Mouse (Mus musculus) midbrain, embryonic 12.5 days (tissue): ENCODE measurements around the gene Zc3h6. TPM values are rescaled to one million over a fixed set of nuclear protein-coding genes. Genes with fewer than 3 reads are reported as not detected.

Source experiments
- ATAC-seq: fragments of 200-750 bp; cut with Nextera tagmentation; 2 replicates; pipeline ENCODE4 v1.8.0; 2017; ENCODE audit warnings: low read depth, moderate TSS enrichment, moderate library complexity; ENCODE audit not compliant: low FRiP score
- H3K27ac ChIP-seq: fragments of 300-500 bp; sonication (generic); replicated peaks from 2 replicates; pipeline ENCODE4 v1.5.1; 2016; ENCODE audit warnings: mild to moderate bottlenecking
- H3K27me3 ChIP-seq: fragments of 300-500 bp; sonication (generic); 2 replicates; pipeline ENCODE4 v1.6.1; 2016; ENCODE audit warnings: mild to moderate bottlenecking
- H3K36me3 ChIP-seq: fragments of 300-500 bp; sonication (generic); 2 replicates; pipeline ENCODE4 v1.6.1; 2016
- H3K4me1 ChIP-seq: fragments of 300-500 bp; sonication (generic); 2 replicates; pipeline ENCODE4 v1.6.1; 2016
- H3K4me2 ChIP-seq: fragments of 300-500 bp; sonication (generic); replicated peaks from 2 replicates; pipeline ENCODE4 v1.6.1; 2016; ENCODE audit warnings: mild to moderate bottlenecking, moderate library complexity
- H3K4me3 ChIP-seq: fragments of 300-500 bp; sonication (generic); 2 replicates; pipeline ENCODE4 v1.5.1; 2016; ENCODE audit warnings: mild to moderate bottlenecking
- H3K9ac ChIP-seq: fragments of 300-500 bp; sonication (generic); replicated peaks from 2 replicates; pipeline ENCODE4 v1.6.1; 2016; ENCODE audit warnings: mild to moderate bottlenecking, moderate library complexity
- H3K9me3 ChIP-seq: fragments of 300-500 bp; sonication (generic); 2 replicates; pipeline ENCODE4 v1.6.1; 2016; ENCODE audit warnings: mild to moderate bottlenecking
- WGBS: fragments of 180-500 bp; shearing (Covaris S2); methylation state at CpG from one replicate; pipeline ENCODE4 v1.1.7; 2016; 5-methylcytosine and 5-hydroxymethylcytosine counted together
- polyA plus RNA-seq: library from polyadenylated mRNA; unstranded; fragments of >200 nt; fragmentation: Nextera tagmentation; extraction: Ambion mirVana; gene quantifications from 2 replicates; pipeline ENCODE4 v1.2.1, GENCODE M21; 2016

Gene Zc3h6
- polyA plus RNA-seq, 1 experiment from 2014 or later = 4.3 TPM

GRCm38 (mm10) chr2:129038937-129039631 is 71.9 kb downstream of the Zc3h6 start:
- WGBS = 2% methylated on average over 62 of the region's 62 CpGs
- H3K27me3 ChIP-seq = peaks cover 52% of the 10 kb centered on the region
- H3K4me2 ChIP-seq = peak overlapping the region; percentile 88
- H3K9me3 ChIP-seq = no peaks in the 10 kb centered on the region
- peak overlapping the region; percentile 46 for H3K4me3 ChIP-seq
- no peaks in the 10 kb centered on the region for H3K36me3 ChIP-seq
- H3K27ac ChIP-seq = peak overlapping the region; percentile 20; the same call in 1 of the 2 replicates
- ATAC-seq = peak; percentile 66
- peaks cover 11% of the 10 kb centered on the region for H3K4me1 ChIP-seq
- H3K9ac ChIP-seq = peak overlapping the region; percentile 60

- H3K27ac ChIP-seq = no peak overlapping the region
- WGBS = 29% methylated on average over 6 of the region's 6 CpGs
- ATAC-seq = no peak
- H3K4me1 ChIP-seq = peaks cover 11% of the 10 kb centered on the region
- H3K4me3 ChIP-seq = no peak overlapping the region
- no peaks in the 10 kb centered on the region for H3K9me3 ChIP-seq
- no peaks in the 10 kb centered on the region for H3K36me3 ChIP-seq
- H3K27me3 ChIP-seq = peaks cover 52% of the 10 kb centered on the region
- no peak overlapping the region for H3K9ac ChIP-seq
- H3K4me2 ChIP-seq = no peak overlapping the region
Measured at GRCm38 (mm10) chr2:129040567-129040966, 73.4 kb downstream of the Zc3h6 start.

- Histone ChIP-seq H3K4me2 (no peak overlapping the region), H3K9me3 (no peaks in the 10 kb centered on the region), H3K4me1 (no peaks in the 10 kb centered on the region), H3K27ac (no peak overlapping the region), H3K27me3 (peaks cover 5% of the 10 kb centered on the region; the same call in 1 of the 2 replicates), H3K4me3 (no peak overlapping the region), H3K9ac (no peak overlapping the region), H3K36me3 (no peaks in the 10 kb centered on the region)
- ATAC-seq = no peak
- 82% methylated on average over 6 of the region's 6 CpGs for WGBS
Measured at GRCm38 (mm10) chr2:129046172-129046845, 79.1 kb downstream of the Zc3h6 start.

- no peak overlapping the region for H3K4me2 ChIP-seq
- H3K9ac ChIP-seq = no peak overlapping the region
- H3K27me3 ChIP-seq = peaks cover 5% of the 10 kb centered on the region; the same call in 1 of the 2 replicates
- H3K27ac ChIP-seq = no peak overlapping the region
- no peaks in the 10 kb centered on the region for H3K36me3 ChIP-seq
- H3K4me1 ChIP-seq = no peaks in the 10 kb centered on the region
- WGBS = 89% methylated on average over 4 of the region's 4 CpGs
- H3K4me3 ChIP-seq = no peak overlapping the region
- no peak for ATAC-seq
- H3K9me3 ChIP-seq = no peaks in the 10 kb centered on the region
Measured at GRCm38 (mm10) chr2:129046846-129047196, 79.6 kb downstream of the Zc3h6 start.

GRCm38 (mm10) chr2:129047811-129048210 is 80.6 kb downstream of the Zc3h6 start, which contains the start of gene Vinac1:
Gene Vinac1 (minus strand): TSS chr2:129048172.
- ATAC-seq = no peak
- Histone ChIP-seq H3K36me3 (no peaks in the 10 kb centered on the region), H3K4me3 (no peak within 1 kb of the TSS), H3K27ac (no peak within 1 kb of the TSS), H3K27me3 (no peaks in the 10 kb centered on the region), H3K9ac (no peak within 1 kb of the TSS), H3K4me2 (no peak within 1 kb of the TSS), H3K4me1 (no peaks in the 10 kb centered on the region), H3K9me3 (no peaks in the 10 kb centered on the region)
- 86% methylated on average over 8 of the region's 8 CpGs for WGBS

GRCm38 (mm10) chr2:129052451-129052983 is 85.3 kb downstream of the Zc3h6 start:
- H3K4me3 ChIP-seq = no peak overlapping the region
- 77% methylated on average over 4 of the region's 4 CpGs for WGBS

GRCm38 (mm10) chr2:129055741-129056140 is 88.5 kb downstream of the Zc3h6 start:
- H3K27ac ChIP-seq = no peak overlapping the region
- H3K9ac ChIP-seq = no peak overlapping the region
- no peak overlapping the region for H3K4me3 ChIP-seq
- H3K4me2 ChIP-seq = no peak overlapping the region
- WGBS = 93% methylated on average over 6 of the region's 6 CpGs
- ATAC-seq = no peak
- H3K27me3 ChIP-seq = no peaks in the 10 kb centered on the region
- no peaks in the 10 kb centered on the region for H3K9me3 ChIP-seq
- H3K4me1 ChIP-seq = no peaks in the 10 kb centered on the region
- no peaks in the 10 kb centered on the region for H3K36me3 ChIP-seq

More at GRCm38 (mm10) chr2:129052451-129052983, 85.3 kb downstream of the Zc3h6 start:
- H3K4me1 ChIP-seq = no peaks in the 10 kb centered on the region
- no peak for ATAC-seq
- H3K36me3 ChIP-seq = no peaks in the 10 kb centered on the region
- H3K27me3 ChIP-seq = no peaks in the 10 kb centered on the region
- no peaks in the 10 kb centered on the region for H3K9me3 ChIP-seq
- no peak overlapping the region for H3K4me2 ChIP-seq
- no peak overlapping the region for H3K9ac ChIP-seq
- H3K27ac ChIP-seq = no peak overlapping the region

GRCm38 (mm10) chr2:129056597-129056996 is 89.4 kb downstream of the Zc3h6 start:
- H3K4me1 ChIP-seq = no peaks in the 10 kb centered on the region
- H3K36me3 ChIP-seq = no peaks in the 10 kb centered on the region
- no peak overlapping the region for H3K4me3 ChIP-seq
- no peak for ATAC-seq
- no peak overlapping the region for H3K27ac ChIP-seq
- no peaks in the 10 kb centered on the region for H3K9me3 ChIP-seq
- 36% methylated on average over 9 of the region's 9 CpGs for WGBS
- no peak overlapping the region for H3K9ac ChIP-seq
- no peaks in the 10 kb centered on the region for H3K27me3 ChIP-seq
- no peak overlapping the region for H3K4me2 ChIP-seq

GRCm38 (mm10) chr2:129057256-129057655 is 90.1 kb downstream of the Zc3h6 start:
- Histone ChIP-seq H3K4me1 (no peaks in the 10 kb centered on the region), H3K9me3 (no peaks in the 10 kb centered on the region), H3K36me3 (no peaks in the 10 kb centered on the region), H3K4me3 (no peak overlapping the region), H3K27me3 (no peaks in the 10 kb centered on the region), H3K4me2 (no peak overlapping the region), H3K9ac (no peak overlapping the region), H3K27ac (no peak overlapping the region)
- WGBS = 96% methylated on average over 8 of the region's 8 CpGs
- no peak for ATAC-seq

GRCm38 (mm10) chr2:129057920-129058361 is 90.7 kb downstream of the Zc3h6 start:
- Histone ChIP-seq H3K4me1 (no peaks in the 10 kb centered on the region), H3K27me3 (no peaks in the 10 kb centered on the region), H3K27ac (no peak overlapping the region), H3K4me2 (no peak overlapping the region), H3K9me3 (no peaks in the 10 kb centered on the region), H3K9ac (no peak overlapping the region), H3K4me3 (no peak overlapping the region), H3K36me3 (no peaks in the 10 kb centered on the region)
- ATAC-seq = no peak
- WGBS = 88% methylated on average over 6 of the region's 6 CpGs

GRCm38 (mm10) chr2:129061456-129062059 is 94.4 kb downstream of the Zc3h6 start:
- Histone ChIP-seq H3K9ac (no peak overlapping the region), H3K27me3 (no peaks in the 10 kb centered on the region), H3K36me3 (no peaks in the 10 kb centered on the region), H3K4me3 (no peak overlapping the region), H3K4me2 (no peak overlapping the region), H3K27ac (no peak overlapping the region), H3K4me1 (peaks cover 6% of the 10 kb centered on the region), H3K9me3 (no peaks in the 10 kb centered on the region)
- no peak for ATAC-seq
- WGBS = 80% methylated on average over 10 of the region's 10 CpGs
